Mouse (Mus musculus) ES-E14 (cell line): Measurements from ENCODE around the gene Bola3. TPM values are rescaled to one million over a fixed set of nuclear protein-coding genes. Genes with fewer than 3 reads are reported as not detected.

Experiments used
- DNase-seq: peaks from one replicate; pipeline ENCODE4 v3.0.0-alpha.2; 2013; ENCODE audit warnings: low read depth, low spot score
- H3K27ac ChIP-seq: 2 replicates; pipeline ENCODE4 v1.5.1; 2012; ENCODE audit warnings: low read depth, mild to moderate bottlenecking, low read length, moderate library complexity, mixed read lengths; ENCODE audit not compliant: poor library complexity, insufficient read depth, severe bottlenecking
- H3K36me3 ChIP-seq: 2 replicates; pipeline ENCODE4 v1.6.1; 2012; ENCODE audit warnings: mild to moderate bottlenecking, low read length, moderate library complexity, mixed read lengths; ENCODE audit not compliant: control insufficient read depth, poor library complexity, insufficient read depth, severe bottlenecking
- H3K4me1 ChIP-seq, 2 experiments: fragments of 150-350 bp in 1 of 2; sonication (generic) in 1 of 2; 2 replicates each; pipeline ENCODE4 v1.6.1; 2012; ENCODE audit warnings: low read length in 2 of 2, mild to moderate bottlenecking in 1 of 2, mixed read lengths in 1 of 2; ENCODE audit not compliant: control insufficient read depth in 2 of 2, insufficient read depth in 2 of 2, poor library complexity in 1 of 2
- H3K4me3 ChIP-seq, 2 experiments: fragments of 150-350 bp in 1 of 2; sonication (generic) in 1 of 2; 2 replicates each; pipeline ENCODE4 v1.5.1; 2012; ENCODE audit warnings: low read length in 2 of 2, low read depth in 1 of 2, mild to moderate bottlenecking in 1 of 2, mixed read lengths in 1 of 2; ENCODE audit not compliant: insufficient read depth in 1 of 2, poor library complexity in 1 of 2, severe bottlenecking in 1 of 2
- H3K9ac ChIP-seq: 2 replicates; pipeline ENCODE4 v1.6.1; 2012; ENCODE audit warnings: low read depth, mild to moderate bottlenecking, low read length, mixed read lengths; ENCODE audit not compliant: poor library complexity, insufficient read depth, severe bottlenecking
- H3K9me3 ChIP-seq: fragments of 150-350 bp; sonication (generic); 2 replicates; pipeline ENCODE4 v1.6.1; 2012; ENCODE audit warnings: low read depth, mild to moderate bottlenecking, low read length; ENCODE audit not compliant: control insufficient read depth, insufficient read depth
- CHD2 ChIP-seq: IDR thresholded peaks from 2 replicates; pipeline ENCODE4 v1.6.1; 2014; ENCODE audit warnings: mild to moderate bottlenecking, low read depth, low read length, inconsistent platforms
- HCFC1 ChIP-seq: IDR thresholded peaks from 2 replicates; pipeline ENCODE4 v1.6.1; 2012; ENCODE audit warnings: low read length, inconsistent platforms, borderline replicate concordance; ENCODE audit not compliant: insufficient read depth
- MAFK ChIP-seq: IDR thresholded peaks from 2 replicates; pipeline ENCODE4 v1.6.1; 2014; ENCODE audit warnings: mild to moderate bottlenecking, low read depth, low read length, inconsistent platforms; ENCODE audit not compliant: insufficient read depth
- ZC3H11A ChIP-seq: IDR thresholded peaks from 2 replicates; pipeline ENCODE4 v1.6.1; 2012; ENCODE audit warnings: low read depth, mild to moderate bottlenecking, inconsistent platforms, low read length, borderline replicate concordance
- ZNF384 ChIP-seq: IDR thresholded peaks from 2 replicates; pipeline ENCODE4 v1.6.1; 2012; ENCODE audit warnings: low read depth, low read length, inconsistent platforms
- in situ Hi-C, 2 experiments: fragments of 600-800 bp; cut with MboI; formaldehyde crosslinking; loops; one replicate each; pipeline ENCODE4 v1.15.1; 2025; ENCODE audit warnings: low sequenced_read_pairs in 2 of 2, inconsistent platforms in 1 of 2; ENCODE audit not compliant: unreplicated experiment in 2 of 2
- total RNA-seq: library from RNA; depleted of rRNA; stranded (reverse); fragments of 300-350 nt; gene quantifications from 2 replicates; pipeline ENCODE4 v1.2.3, GENCODE M21; 2012; rRNA removed

Bola3 gene
- 13.1 and 24.5 TPM in 2 replicates for total RNA-seq

DNA sequence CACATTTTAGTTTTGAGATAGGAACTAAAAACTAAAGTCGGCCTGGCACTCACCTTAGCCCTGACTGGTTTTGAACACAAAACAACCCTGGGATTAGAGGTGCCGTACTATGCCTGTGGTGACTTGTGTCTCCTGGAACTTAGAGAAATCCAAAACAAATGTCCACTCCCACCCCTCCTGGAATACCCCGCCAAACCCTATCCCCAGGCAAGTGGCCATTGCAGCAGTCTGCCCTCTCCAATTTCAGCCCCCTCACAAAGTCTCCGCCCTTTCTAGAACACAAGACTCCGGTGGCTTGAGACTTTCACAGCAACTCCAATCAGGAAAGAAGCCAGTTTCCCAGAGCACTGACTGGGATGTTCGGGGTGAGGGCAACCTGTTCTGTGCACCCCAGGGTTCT is at the start of gene Bola3:
Bola3 (plus strand) TSS at position 275 of the 400 bp plus-strand sequence.
- H3K4me3 ChIP-seq = peak within 1 kb of the TSS; percentile 84 to 89
- no peak within 1 kb of the TSS for H3K27ac ChIP-seq
- H3K36me3 ChIP-seq = peaks cover 6% of the 10 kb centered on the region
- H3K9ac ChIP-seq = peak within 1 kb of the TSS; percentile 87
- no peaks in the 10 kb centered on the region for H3K9me3 ChIP-seq
- no peak for DNase-seq
- TF ChIP-seq ZC3H11A (no peak), CHD2 (no peak), ZNF384 (no peak), MAFK (no peak), HCFC1 (no peak)
- H3K4me1 ChIP-seq = peaks cover 0 to 4% of the 10 kb centered on the region in 2 experiments; a peak in 1 of 4 replicates
- in situ Hi-C loops = no loop called here

DNA sequence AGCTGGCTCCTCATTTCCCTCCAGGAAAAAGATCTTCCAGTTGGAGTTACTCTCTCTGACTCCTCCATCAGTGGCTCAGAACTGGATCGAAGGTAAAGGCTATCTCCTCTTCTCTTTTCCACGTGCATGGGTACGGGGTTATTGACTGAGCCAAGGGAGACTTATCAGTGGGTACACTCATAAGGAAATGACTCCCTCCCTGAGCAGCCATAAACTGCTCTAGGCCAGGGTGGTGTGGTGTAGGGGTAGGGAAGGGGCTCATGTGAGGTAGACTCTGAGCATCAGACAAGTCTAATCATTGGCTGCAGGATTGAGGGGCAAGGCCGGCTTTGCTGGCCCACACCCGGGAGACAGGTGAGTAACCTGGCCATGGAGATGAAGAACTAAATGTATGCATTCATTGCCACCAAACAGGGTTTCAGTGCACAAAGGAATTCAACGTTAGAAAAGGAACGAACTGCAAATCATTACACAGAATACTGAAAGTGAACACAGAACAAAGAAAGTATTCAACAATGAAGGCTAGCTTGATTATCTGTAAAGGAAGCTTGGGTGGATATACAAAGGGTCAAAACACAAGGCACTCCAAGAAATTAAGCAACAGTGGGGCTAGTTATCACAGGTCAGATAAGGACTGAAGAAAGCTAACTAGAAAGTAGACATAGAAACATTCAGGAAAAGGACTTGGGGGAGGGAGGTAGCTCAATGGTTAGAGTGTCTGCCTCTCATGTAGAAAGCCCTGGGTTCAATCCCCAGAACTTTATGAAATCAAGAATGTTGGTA is 48.3 kb upstream of the Bola3 start:
- no peak for DNase-seq
- Histone ChIP-seq H3K4me1 (no peaks in the 10 kb centered on the region), H3K4me3 (no peak overlapping the region), H3K27ac (no peak overlapping the region), H3K9me3 (no peaks in the 10 kb centered on the region), H3K9ac (no peak overlapping the region), H3K36me3 (no peaks in the 10 kb centered on the region; the same call in 1 of the 2 replicates)
- in situ Hi-C loops = no loop called here
- TF ChIP-seq HCFC1 (no peak), ZNF384 (no peak), CHD2 (no peak), ZC3H11A (no peak), MAFK (no peak)

DNA sequence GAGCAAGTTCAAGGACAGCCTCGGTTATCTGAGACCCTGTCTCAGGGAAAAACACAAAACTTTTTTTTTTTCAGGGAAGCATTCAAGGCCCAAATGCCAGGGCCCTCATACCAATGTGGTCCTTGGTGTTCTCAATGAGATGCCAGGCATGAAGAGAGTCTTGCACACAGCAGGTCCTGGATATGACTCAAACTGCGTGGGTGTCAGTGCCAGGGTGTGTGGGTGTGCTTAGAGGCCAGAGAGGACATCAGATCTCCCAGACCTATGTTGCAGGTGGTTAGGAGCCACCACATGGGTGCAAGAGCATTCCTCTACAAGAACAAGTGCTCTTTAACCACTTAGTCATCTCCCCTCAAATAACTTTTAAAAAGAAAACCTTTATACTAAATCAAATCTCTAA is 47.7 kb upstream of the Bola3 start:
- H3K4me3 ChIP-seq = no peak overlapping the region
- TF ChIP-seq HCFC1 = no peak
- no peaks in the 10 kb centered on the region for H3K9me3 ChIP-seq
- peaks cover 2% of the 10 kb centered on the region for H3K36me3 ChIP-seq
- no peak overlapping the region for H3K27ac ChIP-seq
- in situ Hi-C loops = no loop called here
- no peak for DNase-seq
- no peaks in the 10 kb centered on the region for H3K4me1 ChIP-seq
- no peak overlapping the region for H3K9ac ChIP-seq

DNA sequence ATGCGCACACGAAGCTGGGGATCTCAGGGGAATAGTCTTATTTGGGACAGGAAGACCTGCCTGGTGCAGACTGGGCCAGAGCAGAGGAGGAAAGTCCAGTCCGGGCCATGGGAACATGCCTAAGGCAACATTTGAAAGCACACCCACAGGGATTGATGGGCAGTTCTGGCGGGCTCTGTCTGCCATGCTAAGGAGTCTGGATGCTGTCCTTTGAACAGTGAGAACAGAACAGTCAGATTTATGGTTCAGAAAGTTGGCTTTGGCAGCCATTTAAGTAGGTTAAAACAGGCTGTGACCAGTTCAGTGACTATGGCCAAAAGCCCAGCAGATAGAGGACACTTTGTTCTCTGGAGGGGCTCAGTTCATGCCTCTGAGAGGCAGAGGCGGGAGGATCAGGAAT is 46.7 kb upstream of the Bola3 start:
- in situ Hi-C loops = no loop called here
- no peak for DNase-seq
- peaks cover 5% of the 10 kb centered on the region for H3K36me3 ChIP-seq
- no peak overlapping the region for H3K9ac ChIP-seq
- no peaks in the 10 kb centered on the region for H3K4me1 ChIP-seq
- H3K9me3 ChIP-seq = no peaks in the 10 kb centered on the region
- TF ChIP-seq MAFK (no peak), ZC3H11A (no peak), HCFC1 (no peak), CHD2 (no peak), ZNF384 (no peak)
- no peak overlapping the region for H3K27ac ChIP-seq
- no peak overlapping the region for H3K4me3 ChIP-seq

DNA sequence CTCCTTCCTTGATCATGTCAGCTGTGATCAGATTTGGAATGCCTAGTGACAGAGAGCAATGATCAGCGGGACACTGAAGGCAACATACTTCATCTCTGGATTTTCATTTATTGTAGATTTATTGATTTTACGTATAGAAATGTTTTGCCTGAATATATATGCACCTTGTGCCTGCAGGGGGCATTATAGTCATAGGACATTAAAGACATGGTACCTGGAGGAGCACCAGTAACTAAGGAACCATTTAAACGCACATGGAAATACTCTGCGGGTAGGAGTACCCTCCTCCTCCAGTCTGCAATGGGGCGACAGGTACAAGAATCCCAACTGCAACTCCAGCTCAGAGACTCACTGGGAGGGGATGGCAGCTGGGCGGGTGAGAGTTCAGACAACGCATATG is 39.9 kb upstream of the Bola3 start:
- no peaks in the 10 kb centered on the region for H3K9me3 ChIP-seq
- H3K4me3 ChIP-seq = no peak overlapping the region
- H3K27ac ChIP-seq = no peak overlapping the region
- no peaks in the 10 kb centered on the region for H3K4me1 ChIP-seq
- H3K36me3 ChIP-seq = peaks cover 17% of the 10 kb centered on the region
- in situ Hi-C loops = no loop called here
- no peak for TF ChIP-seq MAFK
- TF ChIP-seq ZNF384 = no peak
- TF ChIP-seq HCFC1 = no peak
- no peak for TF ChIP-seq ZC3H11A
- TF ChIP-seq CHD2 = no peak
- DNase-seq = no peak
- no peak overlapping the region for H3K9ac ChIP-seq
